Mouse (Mus musculus) liver, embryonic 14.5 days (tissue): Measurements from ENCODE around the gene Jup. TPM values are rescaled to one million over a fixed set of nuclear protein-coding genes. Genes with fewer than 3 reads are reported as not detected.

Experiments
- ATAC-seq: fragments of 200-750 bp; cut with Nextera tagmentation; 2 replicates; pipeline ENCODE4 v1.8.0; 2017; ENCODE audit warnings: moderate number of reproducible peaks, mild to moderate bottlenecking, moderate library complexity; ENCODE audit not compliant: insufficient read depth
- DNase-seq, 3 experiments: peaks; one replicate each; pipeline ENCODE4 v3.0.0-alpha.2; 2012 to 2013; ENCODE audit warnings: low read depth in 3 of 3, low spot score in 3 of 3
- H3K27ac ChIP-seq: fragments of 300-500 bp; sonication (generic); 2 replicates; pipeline ENCODE4 v1.5.1; 2014; ENCODE audit warnings: moderate library complexity, mild to moderate bottlenecking, control low read depth, inconsistent platforms
- H3K27me3 ChIP-seq: fragments of 300-500 bp; sonication (generic); 2 replicates; pipeline ENCODE4 v1.6.1; 2014; ENCODE audit warnings: mild to moderate bottlenecking, low read length, moderate library complexity; ENCODE audit not compliant: control insufficient read depth, insufficient read depth
- H3K36me3 ChIP-seq: fragments of 300-500 bp; sonication (generic); replicated peaks from 2 replicates; pipeline ENCODE4 v1.6.1; 2014; ENCODE audit warnings: low read depth; ENCODE audit not compliant: control insufficient read depth, insufficient read depth
- H3K4me1 ChIP-seq, 2 experiments: fragments of 200-500 bp in 1 of 2; fragments of 300-500 bp in 1 of 2; sonication (generic) in 1 of 2; replicated peaks; 2 replicates each; pipeline ENCODE4 v1.6.1; 2012 to 2014; ENCODE audit warnings: antibody characterized with exemption in 1 of 2, inconsistent platforms in 1 of 2, low read length in 1 of 2; ENCODE audit not compliant: control insufficient read depth in 2 of 2, insufficient read depth in 2 of 2
- H3K4me2 ChIP-seq: fragments of 300-500 bp; sonication (generic); 2 replicates; pipeline ENCODE4 v1.6.1; 2014; ENCODE audit warnings: low read depth, mild to moderate bottlenecking, control low read depth, moderate library complexity
- H3K4me3 ChIP-seq, 2 experiments: fragments of 200-500 bp in 1 of 2; fragments of 300-500 bp in 1 of 2; sonication (generic) in 1 of 2; 2 replicates each; pipeline ENCODE4 v1.5.1; 2012 to 2014; ENCODE audit warnings: low read depth in 2 of 2, low read length in 2 of 2, mild to moderate bottlenecking in 2 of 2, control low read depth in 1 of 2, inconsistent platforms in 1 of 2, moderate library complexity in 1 of 2; ENCODE audit not compliant: insufficient read depth in 1 of 2
- H3K9ac ChIP-seq: fragments of 300-500 bp; sonication (generic); replicated peaks from 2 replicates; pipeline ENCODE4 v1.6.1; 2014; ENCODE audit warnings: mild to moderate bottlenecking, control low read depth, moderate library complexity
- H3K9me3 ChIP-seq: fragments of 300-500 bp; sonication (generic); 2 replicates; pipeline ENCODE4 v1.6.1; 2016; ENCODE audit warnings: low read length, mixed read lengths; ENCODE audit not compliant: control insufficient read depth
- CTCF ChIP-seq: IDR thresholded peaks from 2 replicates; pipeline ENCODE4 v1.5.1; 2016; ENCODE audit warnings: antibody characterized with exemption, low read depth, control low read depth
- EP300 ChIP-seq: IDR thresholded peaks from 2 replicates; pipeline ENCODE4 v1.6.1; 2016; ENCODE audit warnings: antibody characterized with exemption, low read depth
- WGBS: fragments of 180-500 bp; shearing (Covaris S2); extraction: QIAGEN DNeasy Blood & Tissue Kit; methylation state at CpG from one replicate; pipeline ENCODE4 v1.1.7; 2014; ENCODE audit not compliant: insufficient replicate concordance; 5-methylcytosine and 5-hydroxymethylcytosine counted together
- polyA plus RNA-seq, 2 experiments: library from polyadenylated mRNA; depleted of rRNA in 1 of 2; stranded (reverse) in 1 of 2; unstranded in 1 of 2; fragments of >200 nt; fragmentation: Nextera tagmentation in 1 of 2; extraction: Ambion mirVana in 1 of 2; gene quantifications; 2 replicates each; pipeline versions ENCODE4 v1.2.1 to v1.2.3; 2012 to 2014

The Jup gene
- polyA plus RNA-seq, 2 experiments = 8.5 to 8.6 TPM

GRCm38 (mm10) chr11:100408076-100408834 lies 10.7 kb upstream of the Jup start:
- Histone ChIP-seq H3K27ac (no peak overlapping the region), H3K27me3 (peaks cover 3% of the 10 kb centered on the region; the same call in 1 of the 2 replicates), H3K4me1 (peaks cover 0 to 3% of the 10 kb centered on the region in 2 experiments; a peak in 1 of 4 replicates), H3K4me3 (no peak overlapping the region), H3K9me3 (no peaks in the 10 kb centered on the region), H3K9ac (no peak overlapping the region), H3K36me3 (no peaks in the 10 kb centered on the region), H3K4me2 (no peak overlapping the region)
- DNase-seq = no peak
- 35% methylated on average over 10 of the region's 10 CpGs for WGBS
- ATAC-seq = no peak
- TF ChIP-seq EP300 (no peak), CTCF (peak; percentile 75)

GRCm38 (mm10) chr11:100406995-100407705 lies 9.6 kb upstream of the Jup start:
- DNase-seq (no peak), ATAC-seq (no peak)
- Histone ChIP-seq H3K36me3 (no peaks in the 10 kb centered on the region), H3K4me3 (no peak overlapping the region), H3K9me3 (no peaks in the 10 kb centered on the region), H3K9ac (no peak overlapping the region), H3K27ac (no peak overlapping the region), H3K27me3 (no peaks in the 10 kb centered on the region), H3K4me1 (peaks cover 4 to 10% of the 10 kb centered on the region in 2 experiments), H3K4me2 (no peak overlapping the region)
- TF ChIP-seq CTCF (no peak), EP300 (no peak)
- 66% methylated on average over 5 of the region's 5 CpGs for WGBS

- Histone ChIP-seq H3K9me3 (no peaks in the 10 kb centered on the region), H3K27ac (no peak overlapping the region), H3K4me2 (no peak overlapping the region), H3K4me3 (no peak overlapping the region), H3K27me3 (no peaks in the 10 kb centered on the region), H3K36me3 (no peaks in the 10 kb centered on the region), H3K4me1 (peaks cover 7 to 12% of the 10 kb centered on the region in 2 experiments), H3K9ac (no peak overlapping the region)
- 66% methylated on average over 8 of the region's 8 CpGs for WGBS
- ATAC-seq (no peak), DNase-seq (no peak)
- TF ChIP-seq CTCF (no peak), EP300 (no peak)
These were observed 8.7 kb upstream of the Jup start for GRCm38 (mm10) chr11:100406273-100406672.

- no peaks in the 10 kb centered on the region for H3K36me3 ChIP-seq
- DNase-seq = no peak
- no peaks in the 10 kb centered on the region for H3K9me3 ChIP-seq
- 69% methylated on average over 3 of the region's 3 CpGs for WGBS
- no peak overlapping the region for H3K4me3 ChIP-seq
- TF ChIP-seq CTCF (no peak), EP300 (no peak)
- no peak for ATAC-seq
- no peak overlapping the region for H3K27ac ChIP-seq
- H3K4me1 ChIP-seq = peaks cover 7 to 14% of the 10 kb centered on the region in 2 experiments
- no peak overlapping the region for H3K9ac ChIP-seq
- H3K27me3 ChIP-seq = no peaks in the 10 kb centered on the region
- H3K4me2 ChIP-seq = no peak overlapping the region
These were observed 7.0 kb upstream of the Jup start for GRCm38 (mm10) chr11:100404456-100405074.
